Mouse (Mus musculus) heart, postnatal 14 days (tissue): ENCODE data around the gene Crlf3. TPM values are rescaled to one million over a fixed set of nuclear protein-coding genes. Genes with fewer than 3 reads are reported as not detected.

Source experiments
- total RNA-seq, 2 experiments: library from RNA; stranded (reverse); gene quantifications; 2 replicates each; pipeline ENCODE4 v1.2.3; 2021

Crlf3 gene
- total RNA-seq, 2 experiments from 2014 or later, result 16.1 to 16.9 TPM

Other genes with a start within 250 kb of the Crlf3 start
- gene Utp6, start 118.6 kb downstream of the Crlf3 start, total RNA-seq, result 10 to 100 TPM; 19.4 to 21.3 TPM
- 10 to 100 TPM; 28.2 to 30.2 TPM for gene Suz12, start 87.9 kb downstream of the Crlf3 start, total RNA-seq
- 1 to 10 TPM; 1.8 to 2.0 TPM for gene Atad5, start 8.4 kb upstream of the Crlf3 start, total RNA-seq
- gene Tefm, start 61.2 kb upstream of the Crlf3 start, total RNA-seq, result 10 to 100 TPM; 24.4 to 24.8 TPM
- 10 to 100 TPM; 16.9 to 17.6 TPM for gene Adap2, start 73.1 kb upstream of the Crlf3 start, total RNA-seq
- 1 to 10 TPM; 7.1 to 7.4 TPM for gene Rnf135, start 102.9 kb upstream of the Crlf3 start, total RNA-seq
- 10 to 100 TPM; 61.8 to 65.3 TPM for gene Rhot1, start 128.0 kb upstream of the Crlf3 start, total RNA-seq
- gene Rhbdl3, start 219.9 kb upstream of the Crlf3 start, total RNA-seq, result 1 to 10 TPM; 3.8 to 5.3 TPM